Comparison of ENCODE assay signal across 26 mouse cellular contexts in genomic region chr12:103404131-103404530, GRCm38 (mm10).
"Had no signal": no experiment of that assay in that cellular context is flagged by ENCODE, and none has a peak within 500 bp of the region (broad histone marks: within the 10 kb centered on the region; RNA-seq: fewer than 3 reads in every experiment).

No protein-coding gene starts in this region.

- H3K27ac ChIP-seq: gastrocnemius, adult 2 months; heart, embryonic 13.5 days; heart, embryonic 15.5 days; hindbrain, embryonic 12.5 days; hindbrain, embryonic 14.5 days; hindbrain, postnatal 0 days; kidney, embryonic 15.5 days; kidney, postnatal 0 days; limb, embryonic 13.5 days; limb, embryonic 15.5 days; liver, embryonic 12.5 days had no signal

- H3K4me2 ChIP-seq: heart, embryonic 11.5 days; heart, embryonic 13.5 days; heart, embryonic 15.5 days; hindbrain, embryonic 12.5 days; hindbrain, embryonic 14.5 days; kidney, embryonic 15.5 days; limb, embryonic 13.5 days; limb, embryonic 15.5 days; liver, embryonic 12.5 days had no signal

- H3K4me1 ChIP-seq: heart, embryonic 13.5 days; heart, embryonic 15.5 days; hindbrain, embryonic 12.5 days; kidney, embryonic 15.5 days; limb, embryonic 13.5 days; limb, embryonic 15.5 days had no signal

- H3K9ac ChIP-seq: heart, embryonic 13.5 days; heart, embryonic 15.5 days; hindbrain, embryonic 12.5 days; hindbrain, embryonic 14.5 days; kidney, embryonic 15.5 days; limb, embryonic 13.5 days; limb, embryonic 15.5 days; liver, embryonic 12.5 days had no signal

- H3K4me3 ChIP-seq: gastrocnemius, adult 2 months; heart, embryonic 13.5 days; heart, embryonic 15.5 days; hindbrain, embryonic 12.5 days; kidney, embryonic 15.5 days; limb, embryonic 13.5 days; limb, embryonic 15.5 days; liver, embryonic 12.5 days had no signal

- H3K27me3 ChIP-seq: heart, embryonic 13.5 days; heart, embryonic 15.5 days; hindbrain, embryonic 12.5 days; kidney, embryonic 15.5 days; limb, embryonic 13.5 days; limb, embryonic 15.5 days; liver, embryonic 12.5 days had no signal

- ATAC-seq: hindbrain, postnatal 0 days; intestine, embryonic 16.5 days; liver, embryonic 12.5 days had no signal

- H3K9me3 ChIP-seq: heart, embryonic 13.5 days; heart, embryonic 15.5 days; hindbrain, embryonic 12.5 days; kidney, embryonic 15.5 days; limb, embryonic 13.5 days; limb, embryonic 15.5 days; liver, embryonic 12.5 days had no signal

- DNase-seq: gastrocnemius, adult 2 months; gastrocnemius, postnatal 10 days; gastrocnemius, postnatal 25 days; heart, adult 18-20 months; heart, postnatal 14 days; heart, postnatal 36 days; kidney, adult 11 months; kidney, adult 2 months; kidney, adult 9 months; kidney, postnatal 14 days; kidney, postnatal 36 days; layer of hippocampus, adult 9-11 months; layer of hippocampus, postnatal 36 days; left cerebral cortex, postnatal 4 days had no signal
